In genomic region chr8:119404648-119405047, GRCm38 (mm10) we compare ENCODE assay signal across 28 mouse cellular contexts. TPM values are rescaled to one million over a fixed set of nuclear protein-coding genes. Genes with fewer than 3 reads are reported as not detected.
"Had no signal": no experiment of that assay in that cellular context is flagged by ENCODE, and none has a peak within 500 bp of the region (broad histone marks: within the 10 kb centered on the region; RNA-seq: fewer than 3 reads in every experiment).

No protein-coding gene starts in this region.

- H3K4me3 ChIP-seq: embryonic facial prominence, embryonic 10.5 days; embryonic facial prominence, embryonic 12.5 days; embryonic facial prominence, embryonic 13.5 days; embryonic facial prominence, embryonic 15.5 days; erythroblast, embryonic 14.5 days; forebrain, embryonic 10.5 days; forebrain, embryonic 12.5 days; forebrain, embryonic 13.5 days; forebrain, embryonic 15.5 days; gastrocnemius, adult 2 months; heart, adult 2 months had no signal

- H3K4me1 ChIP-seq: embryonic facial prominence, embryonic 13.5 days; embryonic facial prominence, embryonic 15.5 days; forebrain, embryonic 10.5 days; forebrain, embryonic 12.5 days; forebrain, embryonic 13.5 days; forebrain, embryonic 15.5 days had no signal

- H3K4me2 ChIP-seq: embryonic facial prominence, embryonic 12.5 days; embryonic facial prominence, embryonic 13.5 days; embryonic facial prominence, embryonic 15.5 days; forebrain, embryonic 12.5 days; forebrain, embryonic 13.5 days; forebrain, embryonic 15.5 days had no signal

- H3K27me3 ChIP-seq: embryonic facial prominence, embryonic 12.5 days; embryonic facial prominence, embryonic 13.5 days; embryonic facial prominence, embryonic 15.5 days; forebrain, embryonic 12.5 days; forebrain, embryonic 13.5 days; forebrain, embryonic 15.5 days had no signal

- H3K9ac ChIP-seq: embryonic facial prominence, embryonic 12.5 days; embryonic facial prominence, embryonic 13.5 days; embryonic facial prominence, embryonic 15.5 days; forebrain, embryonic 12.5 days; forebrain, embryonic 13.5 days; forebrain, embryonic 15.5 days; forebrain, postnatal 0 days had no signal

- H3K9me3 ChIP-seq: embryonic facial prominence, embryonic 10.5 days; embryonic facial prominence, embryonic 12.5 days; embryonic facial prominence, embryonic 13.5 days; embryonic facial prominence, embryonic 15.5 days; forebrain, embryonic 10.5 days; forebrain, embryonic 12.5 days; forebrain, embryonic 13.5 days; forebrain, embryonic 15.5 days had no signal

- ATAC-seq: forebrain, embryonic 13.5 days; forebrain, embryonic 14.5 days; forebrain, embryonic 15.5 days; forebrain, embryonic 16.5 days; forebrain, postnatal 0 days had no signal

- DNase-seq: cerebellum, adult 9-11 months; cerebellum, postnatal 10 days; cerebellum, postnatal 14 days; cerebellum, postnatal 25 days; cerebellum, postnatal 36 days; embryo, embryonic 11 days; forebrain, postnatal 0 days; gastrocnemius, adult 2 months; gastrocnemius, postnatal 10 days; gastrocnemius, postnatal 14 days; gastrocnemius, postnatal 25 days; heart, adult 11 months; heart, adult 2 months had no signal

- H3K27ac ChIP-seq: embryonic facial prominence, embryonic 10.5 days; embryonic facial prominence, embryonic 12.5 days; embryonic facial prominence, embryonic 13.5 days; embryonic facial prominence, embryonic 15.5 days; forebrain, embryonic 10.5 days; forebrain, embryonic 12.5 days; forebrain, embryonic 13.5 days; forebrain, embryonic 15.5 days; gastrocnemius, adult 2 months; heart, adult 2 months had no signal

RNA-seq across cellular contexts. Expression of gene Osgin1, which starts 29.3 kb away (rescaled TPM):
- total RNA-seq: common myeloid progenitor, adult 5-6 weeks; forebrain, postnatal 0 days had no signal

RNA-seq across cellular contexts. Expression of gene Necab2, which starts 41.9 kb away (rescaled TPM):
- total RNA-seq: common myeloid progenitor, adult 5-6 weeks; gastrocnemius, adult 2 months; granulocyte monocyte progenitor cell, adult 5-6 weeks; heart, adult 18-20 months; heart, adult 2 months; heart, adult 8-10 months had no signal
- polyA plus RNA-seq: erythroblast, embryonic 14.5 days; heart, adult 2 months had no signal
